Mouse (Mus musculus) c-Kit-positive CD71-positive TER-119-positive erythroid progenitor cells, embryonic 14.5 days (primary cell): ENCODE measurements around the gene Pip5k1c.

Experiments
- DNase-seq: peaks from one replicate; pipeline ENCODE4 v3.0.0-alpha.2; 2013; ENCODE audit warnings: low spot score

Pip5k1c gene

GRCm38 (mm10) chr10:81284189-81284588 lies 8.6 kb upstream of the Pip5k1c start:
- DNase-seq = no peak

DNA sequence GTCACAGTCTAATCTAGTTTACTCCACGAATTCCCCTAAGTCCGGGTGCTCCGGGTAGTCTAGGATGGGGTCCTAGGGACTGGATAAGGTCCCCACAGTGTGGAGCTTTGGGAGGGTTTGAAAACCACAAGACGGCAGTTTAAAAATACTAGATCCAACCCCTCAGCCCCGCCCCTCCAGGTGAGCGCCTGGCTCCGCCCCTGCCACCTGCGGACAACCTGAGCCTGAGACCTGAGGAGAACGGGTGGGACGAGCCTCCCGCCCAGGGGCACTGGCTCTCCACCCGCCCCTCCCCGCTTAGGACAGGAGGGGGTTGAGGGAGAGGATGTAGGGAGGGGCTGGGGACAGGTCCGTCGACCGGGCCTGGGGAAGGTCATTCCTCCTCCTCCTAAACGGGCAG lies 8.0 kb upstream of the Pip5k1c start:
- DNase-seq = no peak

GRCm38 (mm10) chr10:81285694-81286450 lies 6.9 kb upstream of the Pip5k1c start:
- peak; percentile 84 for DNase-seq

GRCm38 (mm10) chr10:81286586-81286985 lies 6.2 kb upstream of the Pip5k1c start:
- no peak for DNase-seq

DNA sequence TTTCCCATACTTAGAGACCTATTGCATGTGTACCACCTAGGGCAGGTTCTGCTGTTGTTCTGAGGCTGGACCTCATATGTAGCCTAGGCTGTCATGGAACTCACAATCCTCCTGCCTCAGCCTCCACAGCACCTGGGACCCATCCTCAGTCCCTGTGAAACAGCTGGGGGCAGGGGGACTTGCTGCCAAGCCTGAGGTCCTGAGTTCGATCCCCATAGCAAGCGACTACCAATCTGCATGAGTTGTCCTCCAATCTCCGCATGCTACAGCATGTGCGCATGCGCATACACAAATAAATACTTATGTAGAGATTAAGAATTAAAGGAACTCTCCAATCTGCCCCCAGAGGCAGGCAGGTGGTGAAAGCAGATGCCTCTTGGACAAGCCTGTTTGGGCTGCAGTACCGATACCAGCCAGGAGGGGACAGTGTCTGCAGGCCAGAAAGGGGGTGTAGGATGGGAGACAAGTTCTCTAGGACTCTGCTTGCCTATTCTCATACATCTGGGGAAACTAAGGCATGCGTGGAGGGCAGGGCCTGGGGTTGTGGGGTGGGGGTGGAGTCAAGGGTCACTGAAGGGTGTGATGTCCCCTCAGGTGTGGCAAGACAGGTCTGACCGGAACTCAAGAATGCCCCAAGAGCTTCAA lies 5.1 kb upstream of the Pip5k1c start:
- DNase-seq = peak; percentile 70

DNA sequence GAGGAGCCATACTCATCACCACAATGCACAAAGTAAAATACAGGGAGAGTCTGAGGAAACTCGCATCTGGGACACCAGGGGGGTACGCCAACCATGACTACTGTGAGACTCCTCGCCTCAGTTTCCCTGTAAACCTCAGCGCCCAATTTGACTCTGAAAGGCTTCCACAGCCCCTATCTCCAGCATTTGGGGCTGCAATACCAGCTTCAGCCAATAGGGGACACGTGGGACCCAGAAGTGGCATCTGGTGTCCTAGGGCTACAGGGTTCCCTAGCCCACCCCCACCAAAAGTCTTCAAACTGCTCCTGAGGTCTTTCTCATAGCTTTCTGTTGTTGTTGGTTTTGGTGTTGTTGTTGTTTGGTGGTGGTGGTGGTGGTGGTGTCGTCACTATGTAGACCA lies 4.2 kb upstream of the Pip5k1c start:
- DNase-seq = no peak

- peak; percentile 66 for DNase-seq
Observed at GRCm38 (mm10) chr10:81289278-81289677, 3.5 kb upstream of the Pip5k1c start.

DNA sequence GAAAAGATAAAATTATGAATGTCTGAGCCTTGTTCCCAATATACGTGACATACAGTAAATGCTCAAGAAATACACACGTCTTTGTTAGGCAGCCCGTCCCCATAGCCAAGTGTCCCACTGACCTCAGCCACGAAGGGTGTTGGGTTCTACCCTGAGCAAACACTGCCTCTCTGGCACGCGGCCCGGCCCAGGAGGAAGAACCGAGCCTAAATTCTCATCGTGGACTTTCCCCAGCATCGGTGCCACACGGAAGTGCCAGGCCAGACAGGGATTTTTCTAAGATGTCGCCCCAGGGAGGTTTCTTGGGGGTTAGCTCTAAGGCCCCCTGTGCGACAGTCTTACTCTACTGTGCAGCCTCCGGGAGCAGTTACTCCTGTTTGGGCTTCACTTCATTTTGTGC lies 3.0 kb upstream of the Pip5k1c start:
- no peak for DNase-seq

- DNase-seq = no peak
Observed at GRCm38 (mm10) chr10:81290698-81291460, 1.9 kb upstream of the Pip5k1c start.

GRCm38 (mm10) chr10:81291511-81292104 lies 1.2 kb upstream of the Pip5k1c start, which contains the start of gene Tjp3:
TSS of gene Tjp3 (minus strand) at chr10:81291581.
- no peak for DNase-seq

DNA sequence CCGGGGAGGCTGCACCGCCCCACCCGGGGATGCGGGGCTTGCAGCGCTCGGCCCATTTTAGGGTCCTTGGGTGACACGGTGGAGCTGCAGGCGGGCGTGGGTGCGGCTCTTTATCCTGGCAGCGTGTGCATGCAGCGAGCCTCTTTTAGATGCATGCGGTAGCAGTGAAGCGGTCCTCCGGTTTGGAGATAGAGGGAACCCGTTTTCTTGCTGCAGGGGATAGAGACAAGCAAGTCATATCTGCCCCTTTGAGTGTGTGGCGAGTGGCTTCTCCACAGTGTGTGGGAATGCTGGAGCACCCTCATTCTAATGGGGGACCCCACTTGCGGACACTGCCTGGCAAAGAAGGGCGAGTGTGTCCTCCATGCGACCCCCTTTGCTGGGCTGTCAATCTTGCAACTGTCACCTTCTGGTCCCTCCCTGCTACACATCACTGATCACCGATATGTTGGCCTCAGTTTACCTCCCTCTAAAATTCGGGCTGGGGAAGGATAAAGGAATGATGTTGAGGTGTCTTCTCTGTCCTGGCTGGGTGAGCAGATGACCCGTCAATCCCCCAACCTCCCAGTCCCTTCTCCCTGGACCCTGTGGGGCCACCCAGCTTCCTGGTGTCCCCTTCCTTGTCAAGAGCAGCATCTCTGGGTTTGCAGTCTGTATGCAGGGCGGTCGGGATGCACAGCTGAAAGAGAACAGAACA lies 719 bp downstream of the Pip5k1c start:
- DNase-seq = no peak

- DNase-seq = no peak
Observed at GRCm38 (mm10) chr10:81294442-81294841, 1.7 kb downstream of the Pip5k1c start.

GRCm38 (mm10) chr10:81295185-81295584 lies 2.4 kb downstream of the Pip5k1c start:
- no peak for DNase-seq

DNA sequence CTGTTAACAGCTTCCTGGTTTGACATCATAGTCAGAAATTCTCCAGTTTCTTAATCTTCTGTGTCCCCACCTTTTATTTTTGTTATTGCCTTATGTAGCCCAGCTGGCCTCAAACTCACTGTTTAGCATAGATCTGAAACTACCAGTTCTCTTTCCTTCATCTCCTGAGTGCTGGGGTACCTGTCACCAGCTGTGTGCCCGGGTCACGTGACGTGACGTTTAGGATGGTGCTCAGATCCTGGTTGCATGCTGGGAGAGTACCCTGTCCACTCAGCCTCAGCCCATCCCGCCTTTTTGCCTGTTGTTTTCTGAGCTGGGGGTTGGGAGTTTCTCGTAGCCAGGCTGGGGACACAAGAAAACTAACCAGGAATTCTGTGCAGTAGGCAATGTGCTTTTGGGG lies 4.5 kb downstream of the Pip5k1c start:
- DNase-seq = no peak

GRCm38 (mm10) chr10:81297845-81298244 lies 5.1 kb downstream of the Pip5k1c start:
- no peak for DNase-seq

DNA sequence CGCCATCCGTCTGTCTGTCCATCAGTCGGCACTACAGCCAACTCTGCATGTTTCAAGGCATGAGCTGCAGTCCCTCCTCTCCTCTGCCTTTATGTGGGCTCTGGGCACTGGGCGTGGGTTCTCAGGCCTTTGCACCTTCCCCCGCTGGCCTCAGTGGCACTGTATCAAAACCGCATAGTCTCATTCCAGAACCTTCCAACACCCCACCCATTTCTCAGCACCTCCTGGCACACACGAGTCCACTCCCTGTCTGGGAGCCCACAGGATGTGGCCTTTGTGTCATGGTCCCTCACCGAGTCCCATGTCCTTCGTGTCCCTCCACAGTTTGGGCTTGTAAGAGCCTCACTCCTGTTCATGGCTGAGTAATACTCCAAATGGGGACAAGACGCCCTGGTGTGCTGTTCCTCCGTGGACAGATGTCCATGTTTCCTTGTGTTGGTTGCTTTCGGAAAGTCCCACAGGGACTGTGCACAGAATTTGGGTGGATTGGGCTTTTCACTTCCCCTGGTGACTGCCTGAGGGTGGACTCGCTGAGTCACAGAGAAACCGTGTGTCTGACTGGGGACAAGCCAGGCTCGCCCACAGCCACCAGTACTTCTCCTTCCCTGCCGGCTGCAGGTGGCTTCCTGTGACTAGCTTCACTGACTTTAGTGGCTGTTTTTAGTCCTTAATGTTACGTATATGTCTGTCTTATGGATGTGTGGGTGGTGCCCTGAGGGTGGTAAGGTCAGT lies 5.8 kb downstream of the Pip5k1c start:
- DNase-seq = no peak

DNA sequence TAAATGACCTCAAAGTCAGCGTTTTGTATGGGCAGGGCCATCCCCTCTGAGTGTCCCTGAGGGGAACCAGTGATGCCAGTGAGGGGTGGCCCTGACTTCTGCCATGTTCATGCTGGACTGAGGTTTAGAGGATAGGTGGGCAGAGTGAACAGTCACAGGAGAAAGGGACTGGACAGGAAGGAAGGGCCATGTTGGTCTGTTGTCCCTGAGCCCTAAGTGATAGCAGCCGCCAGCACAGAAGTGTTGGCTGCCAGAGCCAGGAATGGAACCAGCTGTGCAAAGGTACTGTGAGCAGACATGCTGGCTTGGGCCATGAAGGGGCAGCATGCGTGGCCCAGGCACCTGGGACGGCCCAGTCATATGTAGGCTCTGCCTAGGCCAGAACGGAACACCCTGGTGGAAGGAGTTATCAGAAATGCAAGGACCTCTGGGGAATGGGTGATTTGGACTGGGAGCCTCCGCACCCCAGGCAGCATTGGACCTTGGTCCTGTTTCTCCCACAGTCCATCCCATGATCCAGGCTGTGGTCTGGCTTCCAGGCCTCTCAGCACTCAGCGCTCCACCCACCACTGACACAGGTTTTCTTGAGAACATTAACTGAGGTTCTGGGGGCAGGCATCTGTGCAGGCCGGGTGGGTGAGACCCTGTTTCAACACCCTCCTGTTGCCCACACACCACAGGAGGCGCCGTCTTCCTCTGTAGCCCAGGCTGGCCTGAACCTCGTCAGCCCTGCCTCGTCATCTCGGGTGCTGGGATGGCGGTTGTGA lies 7.0 kb downstream of the Pip5k1c start:
- no peak for DNase-seq

DNA sequence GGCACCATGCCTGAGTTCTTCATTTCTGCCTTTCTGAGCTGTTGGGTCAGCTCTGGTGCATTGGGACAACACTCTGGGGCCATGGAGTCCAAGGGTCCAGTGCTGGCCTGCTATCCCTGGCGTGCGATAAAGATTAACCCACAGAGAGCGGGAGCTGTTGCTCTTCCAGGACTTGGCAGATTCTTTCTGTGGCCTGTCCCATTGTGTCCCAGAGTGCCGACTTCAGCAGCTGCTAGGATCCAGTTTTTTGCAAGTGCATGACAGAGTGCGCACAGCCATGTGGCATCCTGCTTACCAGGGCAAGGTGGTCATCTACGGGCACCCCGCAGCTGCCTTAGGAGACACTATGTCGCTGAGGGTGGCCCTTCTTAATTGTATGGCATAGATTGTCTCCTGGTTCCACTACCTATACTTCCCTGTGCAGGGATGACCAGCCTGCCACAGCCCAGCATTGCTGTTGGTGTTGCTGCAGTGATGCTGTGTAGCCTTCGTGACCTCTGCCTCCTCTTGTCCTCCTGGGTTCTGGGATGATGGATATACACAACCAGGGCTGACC lies 7.7 kb downstream of the Pip5k1c start:
- DNase-seq = no peak

- no peak for DNase-seq
Observed at GRCm38 (mm10) chr10:81301321-81301720, 8.6 kb downstream of the Pip5k1c start.

DNA sequence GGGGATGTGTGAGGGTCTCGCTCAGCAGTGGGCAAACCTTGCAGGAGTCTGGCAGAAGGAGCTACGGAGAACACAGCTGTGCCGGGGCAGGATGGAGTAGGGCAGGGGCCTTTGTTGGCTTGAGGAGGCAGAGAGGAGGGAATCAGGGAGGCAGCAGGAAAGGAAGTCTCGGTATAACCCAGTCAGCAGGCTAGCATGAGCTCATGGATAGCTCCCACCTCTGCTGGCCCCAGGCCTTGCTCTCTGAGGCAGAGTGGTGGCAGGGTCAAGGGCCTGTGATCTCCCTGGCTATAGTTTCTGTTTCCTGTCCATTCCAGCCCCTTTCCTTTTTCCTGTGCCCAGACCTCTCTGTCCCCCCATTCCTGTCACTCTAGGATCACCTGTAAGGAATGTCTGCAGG lies 9.5 kb downstream of the Pip5k1c start:
- DNase-seq = no peak
